Mouse (Mus musculus) adrenal gland, postnatal 36 days (tissue): ENCODE results near the gene Qpct. TPM values are rescaled to one million over a fixed set of nuclear protein-coding genes. Genes with fewer than 3 reads are reported as not detected.
"Not testable (repeated sequence)": the region's sequence is repeated elsewhere in the genome, so short reads cannot be mapped to it uniquely, and the experiment has no call there.

ENCODE experiments used
- DNase-seq, 2 experiments: peaks; one replicate each; pipeline ENCODE4 v3.0.0; 2021; ENCODE audit warnings: mixed read lengths in 1 of 2
- total RNA-seq, 2 experiments: library from RNA; stranded (reverse); gene quantifications; 2 replicates each; pipeline ENCODE4 v1.2.3; 2021

The Qpct gene
- total RNA-seq, 2 experiments from 2014 or later, result 8.1 to 8.2 TPM

DNA sequence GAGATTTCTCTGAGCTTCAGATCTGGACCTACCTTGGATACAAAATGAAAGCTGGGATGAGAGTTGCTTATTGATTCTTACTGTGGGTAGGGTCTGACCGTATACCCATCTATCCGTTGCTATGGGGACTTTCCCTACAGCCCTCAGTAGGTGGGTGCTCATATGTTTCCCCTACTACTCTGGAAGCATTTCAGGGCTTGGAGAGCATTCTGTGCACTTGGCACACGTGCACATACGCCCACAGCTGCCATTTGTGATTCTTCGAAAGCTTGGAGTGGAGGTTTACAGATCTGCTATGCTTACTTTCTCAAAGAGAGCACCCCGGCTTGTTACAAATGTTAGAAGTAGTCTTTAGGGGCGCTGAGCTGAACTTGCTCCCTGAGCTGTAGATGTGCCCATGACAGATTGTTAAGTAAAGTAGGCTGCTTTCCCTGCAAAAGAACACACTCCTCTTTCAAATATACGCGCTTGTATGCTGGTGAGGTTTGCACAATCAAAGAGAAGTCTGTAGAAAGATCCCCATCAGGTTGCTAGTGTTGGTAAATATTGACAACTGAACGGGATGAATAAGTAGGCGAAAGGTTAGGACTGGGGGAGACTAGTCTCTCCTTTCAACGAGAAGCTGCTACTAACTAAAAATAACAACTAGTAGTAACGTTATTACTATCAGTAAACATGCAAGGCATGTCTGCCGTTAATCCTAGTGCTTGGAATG, 18.2 kb downstream of the Qpct start:
- DNase-seq, result no peak

DNA sequence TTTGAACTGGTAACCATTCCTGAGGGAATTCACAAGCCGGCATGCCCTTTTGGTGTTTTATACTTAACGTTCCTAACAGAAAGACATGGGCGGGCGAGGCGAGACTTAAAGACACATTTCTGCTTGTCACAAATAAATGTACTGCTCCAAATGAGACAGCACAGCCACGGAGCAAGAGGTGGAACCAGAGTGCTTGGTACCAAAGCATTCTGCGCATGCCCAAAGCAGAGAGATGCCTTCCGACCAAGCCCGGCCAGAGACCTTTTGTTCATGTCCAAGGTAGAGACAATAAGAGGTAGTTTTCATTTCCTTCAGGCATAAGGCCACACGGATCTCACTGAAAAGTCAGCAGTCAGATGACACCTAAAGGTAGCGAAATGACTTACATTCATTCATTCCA, 20.2 kb downstream of the Qpct start:
- DNase-seq, result no peak

DNA sequence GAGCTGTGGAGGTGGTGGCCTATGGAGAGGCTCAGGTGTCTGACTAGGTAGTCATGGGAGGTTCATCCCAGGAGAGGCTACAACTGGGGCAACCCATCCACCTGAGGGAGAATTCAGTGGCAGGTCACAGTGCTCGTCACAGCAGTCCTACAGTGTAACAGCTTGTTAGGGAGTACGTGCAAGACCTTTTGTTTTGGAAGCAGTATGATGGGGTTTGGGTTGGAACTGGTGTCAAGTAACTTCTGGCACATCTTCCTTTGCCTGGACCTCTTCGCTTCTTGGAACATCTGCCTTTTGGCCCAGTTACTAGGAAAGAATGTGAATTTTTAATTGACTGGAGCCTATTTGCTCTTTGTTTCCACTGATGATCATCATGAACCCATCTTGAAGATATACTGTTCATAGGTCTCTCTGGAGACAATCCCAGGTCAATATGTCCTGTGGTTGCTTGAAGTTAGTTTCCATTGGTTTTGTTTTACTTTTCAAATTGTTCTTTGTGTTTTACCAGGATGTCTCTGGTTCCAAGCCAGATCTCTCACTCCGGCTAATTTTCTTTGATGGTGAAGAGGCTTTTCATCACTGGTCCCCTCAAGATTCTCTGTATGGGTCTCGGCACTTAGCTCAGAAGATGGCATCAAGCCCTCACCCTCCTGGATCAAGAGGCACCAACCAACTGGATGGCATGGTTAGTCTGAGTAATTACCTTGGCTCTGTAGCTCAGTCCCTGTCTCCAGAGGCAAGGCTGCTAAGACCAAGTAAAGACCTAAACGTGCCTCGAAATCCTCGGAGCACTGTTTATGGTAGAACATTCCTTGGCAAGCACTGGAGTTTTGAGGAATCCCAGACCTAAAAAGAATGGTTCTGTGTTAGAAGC, 25.5 kb downstream of the Qpct start:
- DNase-seq, result no peak

DNA sequence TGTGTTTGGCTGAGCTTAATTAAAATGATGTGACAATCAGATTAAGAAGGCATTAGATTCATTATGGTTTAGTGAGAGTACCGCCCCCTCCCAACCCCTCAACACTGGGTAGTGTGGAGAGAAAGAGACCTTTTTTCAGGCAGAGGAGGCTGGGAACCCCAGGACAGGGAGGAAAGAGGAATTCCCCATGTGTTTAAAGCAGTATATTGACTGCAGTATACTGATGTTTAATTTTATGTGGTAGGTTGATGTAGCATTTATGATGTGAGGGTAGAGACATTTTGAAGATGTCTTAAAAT, 26.1 kb downstream of the Qpct start:
- DNase-seq, result no peak

DNA sequence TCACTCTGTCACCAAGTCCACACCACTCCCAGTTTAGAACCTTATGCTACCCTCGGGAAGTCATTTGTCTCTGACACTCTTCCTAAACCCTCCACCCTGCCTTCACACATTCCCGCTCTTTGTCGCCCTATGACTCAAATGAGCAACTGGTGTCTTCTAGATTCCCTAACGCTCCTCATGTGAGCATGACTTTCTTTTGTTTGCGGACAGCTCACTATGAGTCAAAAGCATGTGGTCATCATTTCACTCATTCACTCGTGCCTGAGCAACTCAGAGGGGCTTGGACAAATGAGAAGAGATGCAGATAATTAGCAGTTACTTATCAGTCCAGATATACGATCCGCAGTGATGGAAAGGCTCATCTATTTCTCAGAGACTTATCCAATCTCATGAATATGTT, 26.5 kb downstream of the Qpct start:
- DNase-seq, result no peak

DNA sequence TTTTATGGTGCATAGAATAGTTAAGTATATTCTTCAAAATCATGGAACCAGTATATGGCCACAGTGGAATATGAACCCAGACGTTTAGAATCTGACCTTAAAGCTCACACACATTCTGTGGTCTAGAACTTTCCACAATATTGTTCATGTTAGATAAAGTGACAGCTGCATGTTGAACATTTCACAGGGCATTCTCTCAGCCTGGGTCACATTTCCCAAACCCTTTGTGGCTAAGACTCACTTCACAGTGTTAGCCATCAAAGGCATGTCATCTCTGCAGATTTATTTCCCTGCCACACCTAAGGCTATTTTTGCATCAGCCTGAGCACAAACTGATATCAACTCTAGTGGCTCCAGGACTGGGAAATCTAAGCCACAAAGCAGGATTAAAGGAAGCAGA, 40.0 kb downstream of the Qpct start:
- no peak for DNase-seq

DNA sequence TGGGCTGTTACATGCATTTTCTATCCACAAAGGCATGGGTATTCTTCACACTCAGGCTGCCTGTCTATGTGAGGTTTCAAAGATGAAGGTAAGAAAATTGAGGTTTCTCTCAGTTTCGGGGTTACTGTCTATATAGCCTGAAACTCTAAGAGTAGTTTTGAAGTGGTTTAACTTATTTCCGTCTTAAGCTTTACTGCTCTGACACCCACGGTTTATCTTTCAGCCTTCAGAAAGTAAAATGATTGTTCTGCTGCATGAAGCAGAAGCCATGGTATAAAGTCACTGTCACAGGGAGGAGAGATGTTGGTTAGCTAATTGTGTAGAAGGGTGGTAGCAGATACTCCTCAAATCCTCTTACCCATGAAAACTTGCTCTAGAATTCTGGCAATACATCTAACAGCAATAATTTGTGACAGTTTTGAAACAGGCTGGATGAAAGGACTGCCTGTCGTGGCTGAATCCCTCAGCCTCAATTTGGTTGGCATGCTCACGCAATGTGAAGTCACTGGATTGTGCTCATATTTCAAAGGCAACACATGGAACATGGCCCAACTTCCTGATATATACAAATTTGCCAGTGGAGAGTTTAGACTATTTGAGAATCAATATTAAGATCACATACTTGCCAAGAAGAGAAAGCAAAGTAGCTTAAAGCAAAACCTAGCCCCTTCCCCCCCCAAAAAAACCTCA, 41.7 kb downstream of the Qpct start:
- DNase-seq, result no peak

DNA sequence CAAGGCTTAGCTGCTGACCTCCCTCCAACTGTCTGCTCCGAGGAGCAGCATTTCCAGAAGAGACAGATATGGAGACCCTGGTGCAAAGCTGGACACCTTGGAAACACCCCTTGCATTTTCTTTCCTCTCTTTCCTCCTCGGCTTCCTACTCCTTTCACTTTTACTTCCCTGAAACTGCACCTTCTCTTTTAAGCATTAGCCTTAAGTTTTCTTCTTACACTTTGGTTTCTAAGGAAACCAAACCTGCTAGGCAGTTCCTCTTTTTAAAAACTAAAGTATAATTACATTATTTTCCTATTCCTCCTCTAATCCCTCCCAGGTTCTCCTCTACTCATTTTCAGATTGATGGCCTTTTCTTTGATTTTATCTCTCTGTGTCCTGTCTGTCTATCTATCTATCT, 43.9 kb downstream of the Qpct start:
- DNase-seq, result no peak

DNA sequence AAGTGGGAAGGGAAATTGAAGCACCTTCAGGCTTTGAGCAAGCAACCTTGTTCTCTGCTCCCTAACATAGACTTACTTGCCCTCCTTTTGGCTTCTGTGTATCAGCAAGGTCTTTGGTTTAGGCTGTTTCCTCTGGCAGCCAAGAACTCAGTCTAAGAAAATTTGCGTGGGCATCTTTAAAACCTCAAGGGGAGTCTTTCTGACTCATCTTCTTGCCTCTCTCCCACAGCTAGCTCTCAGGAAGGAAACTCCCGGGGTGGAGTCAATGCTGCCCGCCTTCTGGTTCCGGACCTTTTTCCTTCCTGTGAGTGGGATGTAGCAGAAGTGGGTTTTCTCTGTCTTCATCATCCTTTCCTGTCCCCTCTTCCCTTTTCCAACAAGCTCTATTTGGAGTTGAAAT, 48.2 kb downstream of the Qpct start:
- peak in 1 of 2 experiments; percentile 11 for DNase-seq

DNA sequence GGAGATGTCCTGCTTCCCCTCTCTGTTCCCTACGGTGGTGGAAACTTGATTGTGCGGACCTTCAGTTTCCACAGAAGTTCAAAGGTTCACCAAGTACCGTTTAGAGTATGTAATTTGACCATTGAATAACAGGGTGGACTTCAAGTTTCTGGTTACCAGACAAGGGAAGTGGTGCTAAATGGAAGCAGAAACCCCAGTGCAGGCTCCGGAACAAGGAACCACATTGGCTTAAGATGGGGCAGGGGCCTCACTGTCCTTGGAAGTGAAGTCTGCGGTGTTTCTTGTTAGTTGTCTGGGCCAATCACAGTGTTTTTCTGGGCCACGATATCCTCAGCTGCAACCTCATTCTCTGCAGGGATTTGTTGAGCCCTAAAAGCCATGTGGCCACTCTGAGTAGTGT, 56.5 kb downstream of the Qpct start:
- no peak for DNase-seq

DNA sequence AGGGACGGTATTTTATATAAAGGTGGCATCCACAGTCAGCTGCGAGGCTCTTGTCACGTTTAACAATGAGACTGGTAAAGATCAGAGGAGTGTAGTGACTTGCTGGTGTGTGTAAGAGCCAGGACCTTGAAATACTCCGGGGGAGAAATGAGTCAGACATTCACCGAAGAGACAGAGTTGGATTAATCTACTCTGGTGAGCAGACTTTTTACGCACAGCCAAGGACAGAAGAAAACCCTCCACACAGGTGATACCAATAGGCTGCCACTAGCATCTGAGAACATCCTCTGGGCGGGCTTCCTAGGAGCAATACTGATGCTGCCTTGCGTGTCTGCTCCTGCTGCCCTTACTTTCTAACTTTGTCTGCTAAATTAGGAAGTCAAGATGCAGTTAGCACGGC, 57.9 kb downstream of the Qpct start:
- peak; percentile 24 to 31 for DNase-seq

DNA sequence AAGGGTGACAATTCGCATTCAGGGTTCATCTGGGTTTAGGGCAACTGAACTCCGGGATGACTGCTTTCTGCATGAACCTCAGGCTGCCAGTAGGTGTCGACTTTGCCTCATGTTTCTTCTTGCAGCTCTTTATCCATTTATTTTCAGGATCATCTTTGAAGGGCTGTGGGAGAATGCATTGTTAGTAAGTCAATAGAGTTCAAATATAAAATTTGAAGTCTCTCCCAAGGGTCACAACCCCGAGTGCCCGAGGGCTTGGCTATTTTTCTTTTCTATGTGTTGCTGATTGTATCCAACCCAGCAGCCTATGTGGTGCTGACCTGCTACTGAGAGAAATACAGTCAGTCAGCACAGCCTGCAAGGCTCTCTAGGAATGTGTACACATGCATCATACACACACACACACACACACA, 59.2 kb downstream of the Qpct start:
- peak; percentile 58 to 66 for DNase-seq

DNA sequence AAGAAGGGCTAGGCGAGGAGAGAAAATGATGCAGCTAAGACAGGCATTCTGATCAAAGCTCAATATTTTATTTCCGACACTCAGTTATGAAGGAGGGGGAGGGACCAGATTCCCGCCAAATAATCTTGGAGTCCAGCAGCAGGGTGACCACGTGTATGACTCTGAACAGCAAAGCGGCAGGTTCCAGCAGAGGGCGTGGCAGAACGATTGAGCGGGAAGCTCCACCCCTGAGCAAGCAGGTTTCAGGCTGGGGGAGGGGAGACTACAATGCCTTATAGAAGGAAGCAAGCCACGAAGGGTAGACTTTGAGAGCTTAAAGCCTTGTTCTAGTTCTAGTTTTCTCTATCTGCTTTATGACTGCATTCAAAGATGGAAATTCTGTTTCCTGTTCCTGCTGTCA, 63.5 kb downstream of the Qpct start:
- not testable (repeated sequence) for DNase-seq

DNA sequence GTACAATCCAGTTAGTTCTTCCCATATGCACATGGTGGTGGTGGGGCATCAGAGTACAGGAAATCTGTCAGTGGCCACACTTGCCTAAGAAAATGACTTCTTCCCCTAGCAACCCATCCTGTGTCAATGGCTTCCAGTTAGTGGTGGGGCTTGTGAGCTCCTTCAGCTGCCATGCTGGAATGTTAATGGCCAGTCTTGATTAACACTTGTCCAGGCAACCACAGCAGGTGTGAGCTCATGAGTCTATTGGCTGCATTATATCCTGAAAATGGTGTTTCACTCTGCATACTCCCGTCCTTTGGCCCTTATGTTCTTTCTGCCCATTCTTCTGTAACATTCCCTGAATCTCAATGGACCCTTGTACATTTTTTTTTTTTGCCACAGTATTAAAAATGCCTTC, 67.4 kb downstream of the Qpct start:
- no peak for DNase-seq

DNA sequence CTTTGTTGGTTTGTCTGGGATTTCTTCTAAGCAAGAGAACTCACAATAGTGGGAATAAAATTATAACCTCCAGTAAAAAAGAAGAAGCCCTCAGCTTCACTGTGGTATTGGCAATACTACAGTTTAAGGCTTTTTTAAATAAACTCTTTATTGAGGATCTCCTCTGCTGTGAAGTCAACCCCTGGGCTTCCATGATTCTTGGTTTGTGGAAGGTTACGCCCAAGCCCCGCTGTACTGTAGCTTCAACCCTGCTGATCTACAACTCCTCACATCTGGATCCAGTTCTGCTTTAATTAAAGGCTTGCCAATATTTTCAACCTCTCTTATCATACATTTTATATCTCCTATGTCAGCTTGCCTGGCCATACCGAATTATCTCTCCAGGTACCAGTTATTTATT, 68.6 kb downstream of the Qpct start:
- no peak for DNase-seq

DNA sequence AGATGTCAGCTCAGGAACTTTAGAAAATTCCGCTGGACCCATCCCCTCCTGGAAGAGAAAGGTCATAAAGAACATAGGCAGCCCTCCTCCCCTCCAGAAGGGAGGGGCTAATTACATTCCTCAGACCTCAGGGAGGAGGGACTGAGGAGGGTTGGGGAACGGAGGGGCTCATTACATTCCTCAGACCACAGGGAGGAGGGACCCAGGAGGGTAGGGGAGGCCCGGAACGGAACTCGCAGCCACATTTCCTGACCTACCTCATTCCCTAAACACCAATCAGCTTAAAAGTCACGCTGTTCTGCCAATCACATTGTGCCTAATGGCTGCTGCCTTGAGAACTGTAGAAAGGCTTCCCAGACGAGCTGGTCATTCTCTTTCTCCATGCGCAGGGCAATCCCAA, 82.0 kb downstream of the Qpct start:
- no peak for DNase-seq

DNA sequence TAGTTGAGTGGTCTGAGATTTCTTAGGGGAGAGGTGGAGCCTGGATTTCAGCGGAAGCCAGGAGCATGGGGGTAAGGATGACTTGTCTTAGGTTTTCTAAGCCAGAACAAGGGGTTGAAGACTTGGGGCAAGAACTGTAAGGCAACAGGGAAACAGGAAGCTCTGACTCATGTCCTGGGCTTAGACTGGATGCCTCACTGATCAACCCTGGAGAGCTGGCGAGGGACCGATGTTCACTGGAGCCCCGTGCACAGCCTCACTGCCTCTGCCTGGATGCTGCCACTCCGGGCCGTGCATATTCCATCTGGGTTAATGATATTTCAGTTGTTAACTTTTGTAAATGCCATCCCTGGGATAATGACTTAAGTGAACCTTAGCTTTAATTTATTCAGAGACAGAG, 84.1 kb downstream of the Qpct start:
- no peak for DNase-seq

DNA sequence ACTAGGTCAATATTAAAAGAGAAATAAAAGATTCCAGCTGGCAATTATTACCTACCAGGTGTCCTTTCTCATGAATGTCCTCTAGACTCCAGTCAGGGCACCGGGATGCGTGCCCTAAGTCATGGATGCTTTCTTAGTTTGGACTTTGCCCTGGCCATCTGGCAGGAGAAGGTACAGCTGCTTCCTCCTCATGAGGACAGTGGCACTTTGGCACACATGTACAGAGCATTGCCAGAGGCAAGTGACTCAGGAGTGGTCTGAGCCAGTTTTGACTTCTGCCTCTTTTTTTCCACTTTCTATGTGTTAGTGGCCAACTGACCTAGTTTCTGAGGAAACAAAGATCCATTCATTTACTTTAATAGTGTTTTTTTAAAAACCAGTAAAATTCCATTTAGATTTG, 84.7 kb downstream of the Qpct start:
- no peak for DNase-seq

Other genes starting within 250 kb of the Qpct start
- gene Heatr5b, start 216.5 kb upstream of the Qpct start, total RNA-seq, result 10 to 100 TPM; 37.3 to 38.3 TPM
- gene Gpatch11, start 216.3 kb upstream of the Qpct start, total RNA-seq, result 10 to 100 TPM; 26.5 to 28.3 TPM
- gene Eif2ak2, start 169.3 kb upstream of the Qpct start, total RNA-seq, result 10 to 100 TPM; 29.3 to 33.2 TPM
- gene Sult6b1, start 144.9 kb upstream of the Qpct start, total RNA-seq, result not detected
- gene Cebpzos, start 135.4 kb upstream of the Qpct start, total RNA-seq, result 10 to 100 TPM; 30.0 to 44.4 TPM
- 10 to 100 TPM; 45.6 to 51.1 TPM for gene Cebpz, start 114.8 kb upstream of the Qpct start, total RNA-seq
- 10 to 100 TPM; 37.0 to 44.1 TPM for gene Ndufaf7, start 114.8 kb upstream of the Qpct start, total RNA-seq
- 10 to 100 TPM; 26.0 to 32.2 TPM for gene Prkd3, start 31.1 kb upstream of the Qpct start, total RNA-seq